Mouse (Mus musculus) heart, adult 11 months (tissue): ENCODE data around the gene Pitpnm2.
A peak's percentile ranks its signal among the peaks of the same experiment; 100 is the strongest.

Source experiments
- DNase-seq: peaks from one replicate; pipeline ENCODE4 v3.0.0; 2022

Gene Pitpnm2

DNA sequence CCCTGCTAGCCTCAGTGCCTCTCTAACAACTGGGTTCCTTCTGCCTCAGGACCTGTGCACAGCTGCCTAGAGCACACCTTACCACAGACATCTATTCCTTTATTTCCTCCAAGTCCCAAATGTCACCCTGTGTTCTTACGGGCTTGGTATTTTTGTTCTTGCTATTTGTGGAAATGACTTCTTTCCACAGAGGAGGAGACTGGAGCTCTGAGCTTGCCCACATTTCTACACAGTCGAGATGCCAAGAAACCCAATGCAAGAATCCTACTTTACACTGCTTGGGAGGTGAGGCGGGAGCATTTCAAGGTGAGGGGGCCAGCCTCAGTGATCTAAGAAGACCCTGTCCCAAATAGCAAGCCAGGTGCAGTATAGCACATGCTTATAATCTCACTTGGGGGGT, 164.0 kb downstream of the Pitpnm2 start:
- DNase-seq: no peak

- DNase-seq: peak; percentile 97
Measured at GRCm38 (mm10) chr5:124084588-124085173, 164.9 kb downstream of the Pitpnm2 start.

DNA sequence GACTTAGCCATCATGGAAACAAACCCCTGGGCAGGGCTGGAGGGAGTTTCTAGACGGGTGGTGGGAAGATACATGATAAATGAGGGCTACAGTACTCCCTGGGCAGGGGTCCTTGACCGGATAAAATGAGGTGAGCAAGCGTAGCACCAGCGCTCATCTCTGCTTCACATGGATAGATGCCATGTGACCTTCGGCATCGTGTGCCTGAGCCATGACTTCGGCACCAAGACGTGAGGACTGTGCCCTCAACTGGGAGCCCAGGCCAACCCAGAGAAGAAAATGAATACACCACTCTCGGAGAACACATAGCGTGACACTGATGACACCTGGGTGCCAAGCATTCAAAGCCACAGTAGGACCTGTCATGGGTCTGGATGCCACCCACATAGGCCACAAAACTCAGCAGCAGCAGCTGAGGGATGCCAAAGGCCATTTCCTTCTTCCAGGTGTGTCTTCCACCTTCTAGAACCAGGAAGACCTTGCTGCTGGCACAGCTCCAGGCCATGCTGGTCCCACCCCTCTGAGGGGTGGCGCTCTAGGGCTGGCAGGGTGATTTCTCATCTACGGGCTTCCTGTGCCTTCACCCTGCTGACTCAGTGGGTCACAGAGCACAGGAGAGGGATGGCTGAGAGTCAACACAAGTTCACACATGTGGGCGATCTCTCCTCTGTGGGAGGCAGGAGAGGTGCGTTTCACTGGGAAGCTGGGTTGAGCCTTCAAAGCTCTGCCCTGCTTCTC, 165.5 kb downstream of the Pitpnm2 start:
- DNase-seq: no peak

DNA sequence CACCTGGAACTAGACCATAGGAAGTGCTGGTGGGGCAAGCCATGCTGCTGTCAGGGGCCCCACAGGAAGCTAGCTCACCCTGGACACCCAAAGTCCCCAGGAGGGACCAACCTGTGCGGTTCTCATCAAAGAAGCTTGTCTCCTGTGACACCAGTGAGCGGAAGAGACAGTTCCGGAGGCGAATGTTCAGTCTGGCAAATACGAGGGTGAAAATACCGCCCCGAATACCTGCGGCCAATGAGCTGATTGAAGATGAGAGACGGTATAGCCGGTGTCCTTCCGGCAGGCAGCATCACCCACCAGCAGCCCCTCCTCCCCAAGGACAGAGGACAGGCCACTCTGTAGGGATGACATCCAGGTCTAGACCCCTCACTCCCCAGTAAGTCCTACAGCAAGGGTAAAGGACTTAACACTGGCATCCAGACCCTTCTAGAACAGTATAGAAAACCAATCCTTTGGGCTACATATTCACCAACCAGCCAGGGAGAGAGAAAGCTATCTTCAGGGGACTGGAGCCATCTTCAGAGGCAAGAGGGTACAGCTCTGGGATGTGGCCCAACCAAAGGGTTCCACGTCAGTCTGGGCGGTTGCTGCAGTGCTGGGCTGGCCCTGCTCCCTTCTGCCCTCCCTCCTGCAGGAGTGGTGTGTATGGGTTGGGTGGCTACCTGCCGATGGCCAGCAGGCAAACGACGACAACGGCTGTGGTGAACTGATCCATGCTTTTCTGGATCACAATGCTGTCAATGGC, 166.4 kb downstream of the Pitpnm2 start:
- DNase-seq: no peak

GRCm38 (mm10) chr5:124082447-124082846, 167.1 kb downstream of the Pitpnm2 start:
- DNase-seq: no peak

- DNase-seq: no peak
Measured at GRCm38 (mm10) chr5:124079880-124080279, 169.7 kb downstream of the Pitpnm2 start.

DNA sequence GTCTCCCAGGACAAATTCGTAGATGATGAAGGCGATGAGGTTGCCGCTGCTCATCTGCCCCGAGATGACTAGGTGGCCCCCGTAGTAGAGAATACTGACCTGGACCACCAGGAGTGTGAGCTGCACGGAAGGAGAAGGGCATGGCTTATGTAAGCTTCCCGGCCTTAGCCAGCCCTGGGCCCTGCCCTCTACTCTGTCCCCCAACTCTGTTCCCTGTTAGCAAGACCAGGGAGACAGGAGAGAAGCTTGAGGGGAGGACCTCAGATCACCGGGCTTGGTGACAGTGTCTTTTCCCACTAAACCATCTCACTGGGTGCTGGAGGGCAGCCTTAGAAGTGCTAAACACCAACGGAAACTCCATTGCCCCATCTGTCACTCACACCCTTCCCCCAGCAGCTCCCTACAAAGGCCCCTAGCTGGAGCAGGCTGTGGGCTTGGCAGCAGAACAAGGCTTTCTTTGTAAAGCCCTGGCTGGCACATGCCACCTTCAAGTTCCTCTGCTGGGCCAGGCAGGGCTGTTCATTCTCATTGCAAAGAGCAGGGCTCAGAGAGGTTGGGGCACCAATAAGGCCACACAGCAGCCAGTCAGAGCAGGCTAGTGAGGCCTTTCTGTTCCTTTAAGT, 170.7 kb downstream of the Pitpnm2 start:
- no peak for DNase-seq

DNA sequence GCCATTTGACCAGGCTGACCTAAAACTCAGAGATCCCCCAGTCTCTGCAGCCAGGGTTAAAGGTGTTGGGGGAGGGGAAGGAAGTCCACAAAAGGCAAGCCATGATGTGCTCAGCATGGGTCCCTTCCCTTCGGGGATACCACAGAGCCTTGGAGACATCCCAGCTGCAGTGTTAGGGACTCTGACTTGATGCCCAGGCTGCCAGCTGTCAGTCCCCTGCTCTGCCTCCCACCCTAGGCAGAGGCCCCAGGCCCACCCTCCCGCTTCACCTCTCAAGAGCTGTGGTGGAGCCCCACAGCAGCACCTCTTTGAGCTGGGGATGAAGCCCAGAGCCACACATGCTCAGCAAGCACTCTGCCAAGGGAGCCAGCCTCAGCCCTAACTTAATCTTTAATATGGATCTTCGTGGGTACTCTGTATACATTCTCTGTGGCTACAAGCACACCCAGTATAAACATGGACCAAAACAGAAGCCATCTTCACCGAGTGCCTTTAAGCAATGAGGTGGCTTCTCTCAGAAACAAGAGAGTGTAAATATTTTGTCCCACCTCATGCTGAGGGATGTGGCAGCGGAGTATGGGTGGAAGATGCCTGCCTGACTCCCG, 171.6 kb downstream of the Pitpnm2 start:
- DNase-seq: no peak

- no peak for DNase-seq
Measured at GRCm38 (mm10) chr5:124077241-124077640, 172.3 kb downstream of the Pitpnm2 start.

- no peak for DNase-seq
Measured at GRCm38 (mm10) chr5:124076559-124076958, 173.0 kb downstream of the Pitpnm2 start.

DNA sequence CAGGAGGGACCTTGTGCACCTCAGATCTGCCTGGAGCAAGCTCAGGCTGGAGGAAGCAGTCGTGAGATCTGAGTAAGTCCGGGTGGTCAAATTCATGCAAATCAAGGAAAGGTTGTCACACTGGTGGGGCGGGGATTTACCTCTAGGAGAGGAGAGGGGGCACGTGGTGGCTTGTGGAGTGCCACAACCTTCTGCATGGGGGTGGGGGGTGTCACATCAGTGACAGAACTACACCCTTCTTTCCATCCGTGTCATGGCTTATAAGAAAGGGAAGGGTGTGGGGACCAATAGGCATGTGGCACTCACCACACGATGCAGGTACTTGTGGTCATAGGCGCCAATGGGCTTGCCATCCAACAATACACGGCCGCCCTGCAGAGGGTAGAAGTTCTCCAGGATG, 173.8 kb downstream of the Pitpnm2 start:
- DNase-seq: no peak

DNA sequence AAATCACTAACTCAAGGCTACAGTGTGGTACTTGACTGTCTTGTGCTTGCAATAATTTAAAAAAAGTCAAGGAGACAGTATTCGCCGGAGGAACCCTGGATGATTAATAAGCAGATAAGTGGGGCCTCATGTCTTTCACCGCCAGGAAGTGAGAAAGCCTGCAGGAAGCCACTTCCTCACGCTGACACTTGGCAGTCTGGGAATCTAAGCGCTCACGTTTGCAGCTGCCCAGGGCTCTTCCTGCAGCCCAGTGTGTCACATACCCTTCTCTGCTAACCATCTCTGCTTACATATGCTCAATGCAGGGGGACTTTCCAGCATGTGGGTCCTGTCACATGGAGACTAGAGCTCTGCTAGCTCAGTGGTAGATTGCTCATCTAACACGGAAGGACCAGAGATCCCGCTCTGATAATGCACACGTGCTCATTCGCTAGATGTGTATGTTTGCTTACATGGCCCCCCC, 174.7 kb downstream of the Pitpnm2 start:
- peak; percentile 96 for DNase-seq

DNA sequence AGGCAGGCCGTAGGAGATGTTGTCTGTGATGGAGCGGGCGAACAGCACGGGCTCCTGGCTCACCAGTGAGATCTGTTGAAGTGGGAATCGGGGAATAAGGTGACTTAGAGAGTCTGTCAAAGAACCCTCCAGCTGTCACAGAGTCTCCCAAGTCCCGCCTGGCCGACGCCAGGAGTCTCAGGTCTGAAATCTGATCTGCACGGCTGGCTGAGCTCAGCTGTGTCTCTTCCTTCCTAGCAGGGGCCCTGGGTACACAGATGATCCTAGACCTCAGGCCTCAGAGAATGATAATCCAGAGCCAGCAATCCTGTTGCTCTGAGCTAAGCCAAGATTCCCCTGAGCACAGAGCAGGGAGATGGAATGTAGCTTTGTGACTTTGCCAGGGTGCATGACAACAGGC, 175.9 kb downstream of the Pitpnm2 start:
- DNase-seq: no peak

DNA sequence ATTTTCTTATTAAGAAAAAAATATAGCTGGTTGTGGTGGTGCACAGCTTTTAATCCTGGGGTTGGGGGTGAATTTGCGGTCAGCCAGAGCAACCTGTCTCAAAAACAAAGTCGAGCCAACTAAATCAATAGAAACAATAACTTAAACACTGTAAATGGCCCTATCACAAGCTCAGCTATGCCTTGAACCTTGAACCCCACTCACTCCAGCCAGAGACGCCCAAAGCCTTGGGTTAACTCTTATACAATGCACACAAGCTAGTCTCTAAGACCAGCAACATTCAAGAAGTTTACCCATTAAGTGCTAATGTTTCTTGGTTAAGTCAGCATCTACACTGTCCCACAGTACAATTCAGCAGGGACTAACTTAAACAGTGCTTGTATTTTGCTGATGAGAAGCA, 179.9 kb downstream of the Pitpnm2 start:
- no peak for DNase-seq
